Mouse (Mus musculus): ENCODE data around the gene Prmt1. TPM values are rescaled to one million over a fixed set of nuclear protein-coding genes. Genes with fewer than 3 reads are reported as not detected.

Gene Prmt1
- polyA plus RNA-seq, 1 experiment from 2014 or later = 355 TPM

- Histone ChIP-seq H3K36me3 (ENCODE audit: control insufficient read depth, insufficient read depth) (no peaks in the 10 kb centered on the region), H3K4me3 (ENCODE audit: low read length) (peak overlapping the region; percentile 59), H3K9me3 (replicated peaks; ENCODE audit: control insufficient read depth, low read length) (no peaks in the 10 kb centered on the region), H3K4me2 (ENCODE audit: low read depth, low read length) (peak overlapping the region; percentile 92), H3K27ac (ENCODE audit: low read length) (peak overlapping the region; percentile 49; the same call in 1 of the 2 replicates), H3K4me1 (ENCODE audit: control insufficient read depth, insufficient read depth, low read length) (peaks cover 9% of the 10 kb centered on the region), H3K9ac (ENCODE audit: low read length) (peak overlapping the region; percentile 70), H3K27me3 (ENCODE audit: control insufficient read depth, insufficient read depth, low read length) (peaks cover 13% of the 10 kb centered on the region)
- ATAC-seq (replicated peaks; ENCODE audit: extremely low read depth, insufficient read depth, low FRiP score) = peak; percentile 89
- WGBS = 6% methylated on average over 24 of the region's 24 CpGs
These were observed 33.6 kb downstream of the Prmt1 start for GRCm38 (mm10) chr7:44952611-44953306.

- peak; percentile 42; the same call in 1 of the 2 replicates for ATAC-seq (replicated peaks; ENCODE audit: extremely low read depth, insufficient read depth, low FRiP score)
- Histone ChIP-seq H3K36me3 (ENCODE audit: control insufficient read depth, insufficient read depth) (no peaks in the 10 kb centered on the region), H3K27me3 (ENCODE audit: control insufficient read depth, insufficient read depth, low read length) (peaks cover 13% of the 10 kb centered on the region), H3K9me3 (replicated peaks; ENCODE audit: control insufficient read depth, low read length) (no peaks in the 10 kb centered on the region), H3K4me1 (ENCODE audit: control insufficient read depth, insufficient read depth, low read length) (peaks cover 9% of the 10 kb centered on the region), H3K4me3 (ENCODE audit: low read length) (peak overlapping the region; percentile 59), H3K9ac (ENCODE audit: low read length) (peak overlapping the region; percentile 70), H3K4me2 (ENCODE audit: low read depth, low read length) (peak overlapping the region; percentile 92), H3K27ac (ENCODE audit: low read length) (no peak overlapping the region)
- under 1% methylated on average over 10 of the region's 10 CpGs for WGBS
These were observed 34.4 kb downstream of the Prmt1 start for GRCm38 (mm10) chr7:44951960-44952359.

GRCm38 (mm10) chr7:44949922-44950321, 36.4 kb downstream of the Prmt1 start:
- Histone ChIP-seq H3K9ac (ENCODE audit: low read length) (no peak overlapping the region), H3K4me1 (ENCODE audit: control insufficient read depth, insufficient read depth, low read length) (peaks cover 9% of the 10 kb centered on the region), H3K27ac (ENCODE audit: low read length) (no peak overlapping the region), H3K4me3 (ENCODE audit: low read length) (no peak overlapping the region), H3K36me3 (ENCODE audit: control insufficient read depth, insufficient read depth) (no peaks in the 10 kb centered on the region), H3K9me3 (replicated peaks; ENCODE audit: control insufficient read depth, low read length) (no peaks in the 10 kb centered on the region), H3K4me2 (ENCODE audit: low read depth, low read length) (no peak overlapping the region), H3K27me3 (ENCODE audit: control insufficient read depth, insufficient read depth, low read length) (peaks cover 13% of the 10 kb centered on the region)
- 67% methylated on average over 6 of the region's 6 CpGs for WGBS
- no peak for ATAC-seq (replicated peaks; ENCODE audit: extremely low read depth, insufficient read depth, low FRiP score)

GRCm38 (mm10) chr7:44942904-44943303, 43.5 kb downstream of the Prmt1 start, which contains the start of gene Tsks:
Gene Tsks, plus strand, starts transcription at chr7:44943204.
- WGBS = 77% methylated on average over 7 of the region's 7 CpGs
- ATAC-seq (replicated peaks; ENCODE audit: extremely low read depth, insufficient read depth, low FRiP score) = no peak
- no peaks in the 10 kb centered on the region for H3K36me3 ChIP-seq (ENCODE audit: control insufficient read depth, insufficient read depth)

GRCm38 (mm10) chr7:44938680-44939079, 47.7 kb downstream of the Prmt1 start:
- H3K36me3 ChIP-seq (ENCODE audit: control insufficient read depth, insufficient read depth) = no peaks in the 10 kb centered on the region
- no peak overlapping the region for H3K9ac ChIP-seq (ENCODE audit: low read length)
- no peak overlapping the region for H3K4me3 ChIP-seq (ENCODE audit: low read length)
- H3K27me3 ChIP-seq (ENCODE audit: control insufficient read depth, insufficient read depth, low read length) = no peaks in the 10 kb centered on the region
- no peaks in the 10 kb centered on the region for H3K4me1 ChIP-seq (ENCODE audit: control insufficient read depth, insufficient read depth, low read length)
- no peak overlapping the region for H3K27ac ChIP-seq (ENCODE audit: low read length)
- 80% methylated on average over 4 of the region's 4 CpGs for WGBS
- peaks cover 7% of the 10 kb centered on the region for H3K9me3 ChIP-seq (replicated peaks; ENCODE audit: control insufficient read depth, low read length)
- H3K4me2 ChIP-seq (ENCODE audit: low read depth, low read length) = no peak overlapping the region
- no peak for ATAC-seq (replicated peaks; ENCODE audit: extremely low read depth, insufficient read depth, low FRiP score)

More at GRCm38 (mm10) chr7:44942904-44943303, 43.5 kb downstream of the Prmt1 start, which contains the start of gene Tsks:
- no peak within 1 kb of the TSS for H3K4me2 ChIP-seq (ENCODE audit: low read depth, low read length)
- no peak within 1 kb of the TSS for H3K4me3 ChIP-seq (ENCODE audit: low read length)
- no peaks in the 10 kb centered on the region for H3K9me3 ChIP-seq (replicated peaks; ENCODE audit: control insufficient read depth, low read length)
- no peak within 1 kb of the TSS for H3K27ac ChIP-seq (ENCODE audit: low read length)
- no peak within 1 kb of the TSS for H3K9ac ChIP-seq (ENCODE audit: low read length)
- no peaks in the 10 kb centered on the region for H3K4me1 ChIP-seq (ENCODE audit: control insufficient read depth, insufficient read depth, low read length)
- no peaks in the 10 kb centered on the region for H3K27me3 ChIP-seq (ENCODE audit: control insufficient read depth, insufficient read depth, low read length)

- H3K27ac ChIP-seq (ENCODE audit: low read length) = peak within 1 kb of the TSS; percentile 92
- peak within 1 kb of the TSS; percentile 72 for H3K4me2 ChIP-seq (ENCODE audit: low read depth, low read length)
- peak; percentile 99 for ATAC-seq (replicated peaks; ENCODE audit: extremely low read depth, insufficient read depth, low FRiP score)
- H3K4me1 ChIP-seq (ENCODE audit: control insufficient read depth, insufficient read depth, low read length) = peaks cover 14% of the 10 kb centered on the region
- H3K36me3 ChIP-seq (ENCODE audit: control insufficient read depth, insufficient read depth) = peaks cover 9% of the 10 kb centered on the region
- H3K4me3 ChIP-seq (ENCODE audit: low read length) = peak within 1 kb of the TSS; percentile 88
- no peaks in the 10 kb centered on the region; the same call in 1 of the 2 replicates for H3K9me3 ChIP-seq (replicated peaks; ENCODE audit: control insufficient read depth, low read length)
- WGBS = under 1% methylated on average over 83 of the region's 84 CpGs
- no peaks in the 10 kb centered on the region for H3K27me3 ChIP-seq (ENCODE audit: control insufficient read depth, insufficient read depth, low read length)
- peak within 1 kb of the TSS; percentile 94 for H3K9ac ChIP-seq (ENCODE audit: low read length)
These were observed 56.9 kb downstream of the Prmt1 start, which contains the start of gene Ap2a1 for GRCm38 (mm10) chr7:44929204-44930151. Gene Ap2a1, minus strand, starts transcription at chr7:44929496.

GRCm38 (mm10) chr7:44928570-44928969, 57.8 kb downstream of the Prmt1 start:
- Histone ChIP-seq H3K4me3 (ENCODE audit: low read length) (peak overlapping the region; percentile 88), H3K27me3 (ENCODE audit: control insufficient read depth, insufficient read depth, low read length) (no peaks in the 10 kb centered on the region), H3K4me2 (ENCODE audit: low read depth, low read length) (peak overlapping the region; percentile 72), H3K4me1 (ENCODE audit: control insufficient read depth, insufficient read depth, low read length) (peaks cover 14% of the 10 kb centered on the region), H3K36me3 (ENCODE audit: control insufficient read depth, insufficient read depth) (peaks cover 15% of the 10 kb centered on the region), H3K27ac (ENCODE audit: low read length) (no peak overlapping the region), H3K9ac (ENCODE audit: low read length) (peak overlapping the region; percentile 94), H3K9me3 (replicated peaks; ENCODE audit: control insufficient read depth, low read length) (no peaks in the 10 kb centered on the region)
- ATAC-seq (replicated peaks; ENCODE audit: extremely low read depth, insufficient read depth, low FRiP score) = no peak
- 0% methylated on average over 1 of the region's 1 CpGs for WGBS
